Mouse (Mus musculus): ENCODE measurements around the gene Gm10322. TPM values are rescaled to one million over a fixed set of nuclear protein-coding genes. Genes with fewer than 3 reads are reported as not detected.
A peak's percentile ranks its signal among the peaks of the same experiment; 100 is the strongest.

Gm10322 gene
- polyA plus RNA-seq, 1 experiment: not detected

- Histone ChIP-seq H3K9me3 (ENCODE audit: control insufficient read depth, low read length) (peaks cover 2% of the 10 kb centered on the region; the same call in 1 of the 2 replicates), H3K4me1 (ENCODE audit: control insufficient read depth) (peaks cover 42% of the 10 kb centered on the region), H3K27me3 (ENCODE audit: control insufficient read depth) (no peaks in the 10 kb centered on the region), H3K36me3 (ENCODE audit: control insufficient read depth) (peaks cover 8% of the 10 kb centered on the region), H3K4me3 (replicated peaks) (peak overlapping the region; percentile 33)
- TF ChIP-seq GATA1 (IDR thresholded peaks at IDR 0.05; ENCODE audit: low read length) (no peak; the same call in 1 of the 2 replicates), TAL1 (IDR thresholded peaks at IDR 0.05; ENCODE audit: low read length) (no peak)
Observed at GRCm38 (mm10) chr10:59577871-59578801, 37.7 kb upstream of the Gm10322 start.

- peaks cover 46% of the 10 kb centered on the region for H3K4me1 ChIP-seq (ENCODE audit: control insufficient read depth)
- TF ChIP-seq GATA1 (IDR thresholded peaks at IDR 0.05; ENCODE audit: low read length): no peak
- TF ChIP-seq TAL1 (IDR thresholded peaks at IDR 0.05; ENCODE audit: low read length): no peak
- H3K27me3 ChIP-seq (ENCODE audit: control insufficient read depth): no peaks in the 10 kb centered on the region
- H3K36me3 ChIP-seq (ENCODE audit: control insufficient read depth): peaks cover 12% of the 10 kb centered on the region
- no peak overlapping the region for H3K4me3 ChIP-seq (replicated peaks)
- H3K9me3 ChIP-seq (ENCODE audit: control insufficient read depth, low read length): no peaks in the 10 kb centered on the region; the same call in 1 of the 2 replicates
Observed at GRCm38 (mm10) chr10:59579645-59580044, 36.2 kb upstream of the Gm10322 start.

- H3K27me3 ChIP-seq (ENCODE audit: control insufficient read depth): no peaks in the 10 kb centered on the region
- H3K4me3 ChIP-seq (replicated peaks): no peak overlapping the region
- peaks cover 46% of the 10 kb centered on the region for H3K4me1 ChIP-seq (ENCODE audit: control insufficient read depth)
- no peak for TF ChIP-seq TAL1 (IDR thresholded peaks at IDR 0.05; ENCODE audit: low read length)
- no peak for TF ChIP-seq GATA1 (IDR thresholded peaks at IDR 0.05; ENCODE audit: low read length)
- no peaks in the 10 kb centered on the region; the same call in 1 of the 2 replicates for H3K9me3 ChIP-seq (ENCODE audit: control insufficient read depth, low read length)
- H3K36me3 ChIP-seq (ENCODE audit: control insufficient read depth): peaks cover 12% of the 10 kb centered on the region
Observed at GRCm38 (mm10) chr10:59580593-59581149, 35.2 kb upstream of the Gm10322 start.

GRCm38 (mm10) chr10:59581826-59582543, 33.9 kb upstream of the Gm10322 start:
- no peak for TF ChIP-seq GATA1 (IDR thresholded peaks at IDR 0.05; ENCODE audit: low read length)
- TF ChIP-seq TAL1 (IDR thresholded peaks at IDR 0.05; ENCODE audit: low read length): no peak
- Histone ChIP-seq H3K9me3 (ENCODE audit: control insufficient read depth, low read length) (no peaks in the 10 kb centered on the region; the same call in 1 of the 2 replicates), H3K4me3 (replicated peaks) (no peak overlapping the region), H3K36me3 (ENCODE audit: control insufficient read depth) (peaks cover 12% of the 10 kb centered on the region), H3K27me3 (ENCODE audit: control insufficient read depth) (no peaks in the 10 kb centered on the region), H3K4me1 (ENCODE audit: control insufficient read depth) (peaks cover 43% of the 10 kb centered on the region)

- H3K4me1 ChIP-seq (ENCODE audit: control insufficient read depth): peaks cover 29% of the 10 kb centered on the region
- no peak for TF ChIP-seq TAL1 (IDR thresholded peaks at IDR 0.05; ENCODE audit: low read length)
- TF ChIP-seq GATA1 (IDR thresholded peaks at IDR 0.05; ENCODE audit: low read length): no peak
Observed at GRCm38 (mm10) chr10:59585621-59586020, 30.2 kb upstream of the Gm10322 start.

GRCm38 (mm10) chr10:59586821-59587220, 29.0 kb upstream of the Gm10322 start:
- no peak overlapping the region for H3K4me3 ChIP-seq (replicated peaks)
- peaks cover 12% of the 10 kb centered on the region for H3K36me3 ChIP-seq (ENCODE audit: control insufficient read depth)
- peaks cover 19% of the 10 kb centered on the region for H3K4me1 ChIP-seq (ENCODE audit: control insufficient read depth)
- TF ChIP-seq TAL1 (IDR thresholded peaks at IDR 0.05; ENCODE audit: low read length) (no peak), GATA1 (IDR thresholded peaks at IDR 0.05; ENCODE audit: low read length) (no peak)
- no peaks in the 10 kb centered on the region for H3K27me3 ChIP-seq (ENCODE audit: control insufficient read depth)
- H3K9me3 ChIP-seq (ENCODE audit: control insufficient read depth, low read length): no peaks in the 10 kb centered on the region; the same call in 1 of the 2 replicates

More at GRCm38 (mm10) chr10:59585621-59586020, 30.2 kb upstream of the Gm10322 start:
- Histone ChIP-seq H3K4me3 (replicated peaks) (no peak overlapping the region), H3K36me3 (ENCODE audit: control insufficient read depth) (peaks cover 12% of the 10 kb centered on the region), H3K27me3 (ENCODE audit: control insufficient read depth) (no peaks in the 10 kb centered on the region), H3K9me3 (ENCODE audit: control insufficient read depth, low read length) (no peaks in the 10 kb centered on the region; the same call in 1 of the 2 replicates)

GRCm38 (mm10) chr10:59588135-59588534, 27.7 kb upstream of the Gm10322 start:
- peaks cover 9% of the 10 kb centered on the region for H3K4me1 ChIP-seq (ENCODE audit: control insufficient read depth)
- TF ChIP-seq TAL1 (IDR thresholded peaks at IDR 0.05; ENCODE audit: low read length) (no peak), GATA1 (IDR thresholded peaks at IDR 0.05; ENCODE audit: low read length) (no peak)
- H3K4me3 ChIP-seq (replicated peaks): no peak overlapping the region
- H3K36me3 ChIP-seq (ENCODE audit: control insufficient read depth): peaks cover 4% of the 10 kb centered on the region
- H3K9me3 ChIP-seq (ENCODE audit: control insufficient read depth, low read length): no peaks in the 10 kb centered on the region
- H3K27me3 ChIP-seq (ENCODE audit: control insufficient read depth): no peaks in the 10 kb centered on the region

GRCm38 (mm10) chr10:59589420-59589819, 26.4 kb upstream of the Gm10322 start:
- no peaks in the 10 kb centered on the region for H3K27me3 ChIP-seq (ENCODE audit: control insufficient read depth)
- peaks cover 4% of the 10 kb centered on the region for H3K4me1 ChIP-seq (ENCODE audit: control insufficient read depth)
- no peaks in the 10 kb centered on the region for H3K9me3 ChIP-seq (ENCODE audit: control insufficient read depth, low read length)
- no peak overlapping the region for H3K4me3 ChIP-seq (replicated peaks)
- no peaks in the 10 kb centered on the region for H3K36me3 ChIP-seq (ENCODE audit: control insufficient read depth)
- TF ChIP-seq TAL1 (IDR thresholded peaks at IDR 0.05; ENCODE audit: low read length) (no peak), GATA1 (IDR thresholded peaks at IDR 0.05; ENCODE audit: low read length) (no peak)

Data from erythroblast, embryonic 14.5 days (primary cell).